Mouse (Mus musculus): Measurements from ENCODE around the gene Catsper3. TPM values are rescaled to one million over a fixed set of nuclear protein-coding genes. Genes with fewer than 3 reads are reported as not detected.

Gene Catsper3
- polyA plus RNA-seq, 1 experiment from 2014 or later: 0.18 TPM

DNA sequence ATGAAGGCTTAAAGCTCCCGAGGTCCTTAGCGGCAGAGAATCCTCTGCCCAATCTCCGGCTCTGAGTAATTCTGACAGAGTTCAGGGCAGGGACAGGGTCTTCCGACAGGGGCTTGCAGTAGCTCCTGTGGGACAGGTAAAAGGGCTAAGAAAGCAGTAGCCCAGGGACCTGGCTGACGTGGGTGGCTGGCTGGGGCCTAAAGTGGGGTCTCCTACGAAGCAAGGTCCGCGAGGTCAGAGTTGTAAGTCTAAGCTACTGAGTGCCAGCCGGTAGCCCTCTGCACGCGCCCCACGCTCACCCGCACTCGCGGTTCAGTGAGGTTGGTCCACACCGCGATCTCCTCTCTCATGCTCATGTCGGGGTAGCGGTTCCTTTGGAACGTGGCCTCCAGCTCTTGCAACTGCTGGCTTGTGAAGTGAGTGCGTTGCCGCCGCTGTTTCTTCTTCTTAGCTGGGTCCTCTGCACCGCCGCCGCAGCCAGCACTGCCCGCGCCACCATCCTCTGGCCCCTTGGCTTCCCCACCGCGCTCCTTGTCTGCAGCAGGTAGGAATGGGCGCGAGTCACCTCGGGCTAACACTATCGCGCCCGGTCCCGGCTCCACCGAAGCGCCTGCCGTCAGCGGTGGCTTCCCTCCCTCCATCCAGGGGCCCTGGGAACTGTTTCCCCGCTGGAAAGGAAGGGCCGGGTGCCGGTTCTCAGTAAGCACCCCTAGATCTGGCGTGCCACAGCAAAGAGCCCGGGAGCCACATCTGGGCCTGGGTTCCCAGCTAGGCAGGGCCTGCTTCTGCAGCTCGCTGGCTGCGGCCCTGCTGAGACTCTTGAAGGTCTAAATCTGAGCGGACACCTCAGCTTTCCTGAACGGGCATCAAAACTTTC lies 44.0 kb downstream of the Catsper3 start:
- 1% methylated on average over 50 of the region's 50 CpGs for WGBS
- Histone ChIP-seq H3K27me3 (peaks cover 93% of the 10 kb centered on the region), H3K4me1 (peaks cover 42% of the 10 kb centered on the region), H3K9ac (replicated peaks) (no peak overlapping the region), H3K4me2 (replicated peaks) (0 out of 2 replicates have a peak overlapping the region, but pooled peaks have one; percentile 2), H3K36me3 (no peaks in the 10 kb centered on the region), H3K9me3 (no peaks in the 10 kb centered on the region), H3K4me3 (peak overlapping the region; percentile 7; the same call in 1 of the 2 replicates), H3K27ac (replicated peaks) (no peak overlapping the region)
- no peak for ATAC-seq (ENCODE audit: low FRiP score, low read depth)

DNA sequence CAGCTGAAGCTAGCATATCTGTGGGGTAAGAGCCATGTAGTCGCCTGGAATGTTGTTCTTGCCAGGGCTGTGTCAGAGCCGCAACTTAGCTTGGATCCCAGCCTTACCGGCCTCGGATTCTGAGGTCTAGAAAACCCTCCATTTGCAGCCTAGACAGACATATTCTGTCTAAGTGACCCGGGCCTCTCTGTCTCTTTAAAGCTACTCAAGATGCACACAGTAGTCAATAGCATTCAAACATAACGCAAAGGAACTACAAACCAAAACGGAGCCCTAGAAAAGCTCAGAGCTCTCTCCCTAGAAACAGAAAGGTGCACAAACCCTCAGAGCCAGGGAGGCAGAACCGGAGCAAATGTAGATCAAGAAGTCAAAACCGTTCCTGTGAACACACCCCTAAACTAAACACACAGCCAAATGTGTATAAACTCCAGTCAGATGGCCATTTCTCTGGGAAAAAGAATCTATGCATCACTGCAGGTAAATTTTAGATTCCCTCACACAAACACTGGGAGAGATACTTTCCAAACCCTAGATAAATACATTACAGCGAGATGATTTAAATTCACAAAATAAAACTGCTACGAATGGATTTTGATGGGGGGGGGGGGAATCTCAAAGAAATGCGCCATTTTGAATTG lies 44.8 kb downstream of the Catsper3 start:
- Histone ChIP-seq H3K27me3 (peaks cover 93% of the 10 kb centered on the region), H3K9ac (replicated peaks) (no peak overlapping the region), H3K27ac (replicated peaks) (no peak overlapping the region), H3K9me3 (no peaks in the 10 kb centered on the region), H3K4me2 (replicated peaks) (no peak overlapping the region), H3K4me3 (no peak overlapping the region), H3K36me3 (no peaks in the 10 kb centered on the region), H3K4me1 (peaks cover 42% of the 10 kb centered on the region)
- ATAC-seq (ENCODE audit: low FRiP score, low read depth): no peak
- 2% methylated on average over 12 of the region's 12 CpGs for WGBS

- Histone ChIP-seq H3K36me3 (no peaks in the 10 kb centered on the region), H3K4me2 (replicated peaks) (peak overlapping the region; percentile 34), H3K27ac (replicated peaks) (no peak overlapping the region), H3K27me3 (peaks cover 93% of the 10 kb centered on the region), H3K9ac (replicated peaks) (0 out of 2 replicates have a peak overlapping the region, but pooled peaks have one; percentile 20), H3K4me3 (peak overlapping the region; percentile 18), H3K9me3 (no peaks in the 10 kb centered on the region), H3K4me1 (peaks cover 38% of the 10 kb centered on the region)
- ATAC-seq (ENCODE audit: low FRiP score, low read depth): no peak
- 0% methylated on average over 48 of the region's 48 CpGs for WGBS
Measured at GRCm38 (mm10) chr13:55830081-55830832, 45.9 kb downstream of the Catsper3 start.

GRCm38 (mm10) chr13:55830833-55831721 lies 46.7 kb downstream of the Catsper3 start:
- Histone ChIP-seq H3K27me3 (peaks cover 93% of the 10 kb centered on the region), H3K4me3 (peak overlapping the region; percentile 18), H3K4me2 (replicated peaks) (peak overlapping the region; percentile 34), H3K27ac (replicated peaks) (no peak overlapping the region), H3K9me3 (no peaks in the 10 kb centered on the region), H3K9ac (replicated peaks) (peak overlapping the region; percentile 20; the same call in 1 of the 2 replicates), H3K36me3 (no peaks in the 10 kb centered on the region), H3K4me1 (peaks cover 37% of the 10 kb centered on the region)
- ATAC-seq (ENCODE audit: low FRiP score, low read depth): no peak
- under 1% methylated on average over 49 of the region's 82 CpGs for WGBS

GRCm38 (mm10) chr13:55831722-55832160 lies 47.4 kb downstream of the Catsper3 start:
- peaks cover 36% of the 10 kb centered on the region for H3K4me1 ChIP-seq
- peak overlapping the region; percentile 18 for H3K4me3 ChIP-seq
- H3K36me3 ChIP-seq: no peaks in the 10 kb centered on the region
- H3K9ac ChIP-seq (replicated peaks): no peak overlapping the region
- H3K4me2 ChIP-seq (replicated peaks): peak overlapping the region; percentile 34; the same call in 1 of the 2 replicates
- no peak overlapping the region for H3K27ac ChIP-seq (replicated peaks)
- ATAC-seq (ENCODE audit: low FRiP score, low read depth): no peak
- no peaks in the 10 kb centered on the region for H3K9me3 ChIP-seq
- peaks cover 94% of the 10 kb centered on the region for H3K27me3 ChIP-seq
- under 1% methylated on average over 25 of the region's 25 CpGs for WGBS

- Histone ChIP-seq H3K27me3 (peaks cover 98% of the 10 kb centered on the region), H3K36me3 (no peaks in the 10 kb centered on the region), H3K9ac (replicated peaks) (no peak overlapping the region), H3K9me3 (no peaks in the 10 kb centered on the region), H3K4me3 (no peak overlapping the region), H3K4me1 (peaks cover 36% of the 10 kb centered on the region), H3K27ac (replicated peaks) (no peak overlapping the region), H3K4me2 (replicated peaks) (no peak overlapping the region)
- no peak for ATAC-seq (ENCODE audit: low FRiP score, low read depth)
- 6% methylated on average over 1 of the region's 1 CpGs for WGBS
Measured at GRCm38 (mm10) chr13:55832602-55833001, 48.2 kb downstream of the Catsper3 start.

- no peak overlapping the region for H3K4me3 ChIP-seq
- no peak overlapping the region for H3K4me2 ChIP-seq (replicated peaks)
- H3K27me3 ChIP-seq: peaks cover 98% of the 10 kb centered on the region
- peaks cover 30% of the 10 kb centered on the region for H3K4me1 ChIP-seq
- 4% methylated on average over 7 of the region's 7 CpGs for WGBS
- no peak overlapping the region for H3K27ac ChIP-seq (replicated peaks)
- ATAC-seq (ENCODE audit: low FRiP score, low read depth): no peak
- H3K36me3 ChIP-seq: no peaks in the 10 kb centered on the region
- H3K9me3 ChIP-seq: no peaks in the 10 kb centered on the region
- no peak overlapping the region for H3K9ac ChIP-seq (replicated peaks)
Measured at GRCm38 (mm10) chr13:55833921-55834320, 49.6 kb downstream of the Catsper3 start.

- Histone ChIP-seq H3K9ac (replicated peaks) (no peak overlapping the region), H3K4me3 (no peak overlapping the region), H3K4me1 (peaks cover 30% of the 10 kb centered on the region), H3K27ac (replicated peaks) (no peak overlapping the region), H3K27me3 (peaks cover 100% of the 10 kb centered on the region), H3K36me3 (no peaks in the 10 kb centered on the region), H3K4me2 (replicated peaks) (no peak overlapping the region), H3K9me3 (no peaks in the 10 kb centered on the region)
- ATAC-seq (ENCODE audit: low FRiP score, low read depth): no peak
- WGBS: 3% methylated on average over 5 of the region's 5 CpGs
Measured at GRCm38 (mm10) chr13:55834667-55835066, 50.3 kb downstream of the Catsper3 start.

DNA sequence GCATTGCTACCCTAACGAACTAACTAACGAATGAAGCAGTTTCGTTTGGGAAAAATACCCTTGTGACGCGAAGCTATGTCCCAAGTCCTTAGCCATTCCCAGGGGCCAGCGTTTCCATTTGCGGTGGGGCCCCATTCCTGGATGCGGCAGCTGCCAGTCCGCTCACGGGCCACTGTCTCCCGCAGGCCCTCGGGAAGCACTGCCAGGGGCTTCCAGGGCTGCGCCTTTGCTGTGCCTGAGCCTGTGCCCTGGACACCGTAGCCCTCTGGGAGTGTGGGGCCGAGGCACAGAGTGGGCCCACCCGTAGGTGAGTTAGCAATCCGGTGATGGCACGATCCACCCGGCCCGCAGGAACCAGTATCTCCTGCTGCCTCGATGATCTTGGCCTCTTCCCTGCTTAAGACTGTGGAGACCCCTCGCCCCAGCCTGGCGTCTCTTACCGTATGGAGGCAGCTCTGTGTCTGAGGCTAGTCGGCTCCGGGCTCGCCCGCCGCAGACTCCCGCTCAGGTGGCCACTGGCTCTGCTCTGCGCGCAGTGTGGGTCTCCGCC lies 51.3 kb downstream of the Catsper3 start:
- peak overlapping the region; percentile 25 for H3K4me3 ChIP-seq
- no peak overlapping the region for H3K9ac ChIP-seq (replicated peaks)
- no peaks in the 10 kb centered on the region for H3K36me3 ChIP-seq
- under 1% methylated on average over 33 of the region's 33 CpGs for WGBS
- no peaks in the 10 kb centered on the region for H3K9me3 ChIP-seq
- no peak overlapping the region for H3K27ac ChIP-seq (replicated peaks)
- H3K4me1 ChIP-seq: peaks cover 25% of the 10 kb centered on the region
- no peak for ATAC-seq (ENCODE audit: low FRiP score, low read depth)
- H3K4me2 ChIP-seq (replicated peaks): peak overlapping the region; percentile 28
- H3K27me3 ChIP-seq: peaks cover 100% of the 10 kb centered on the region

GRCm38 (mm10) chr13:55836142-55836625 lies 51.8 kb downstream of the Catsper3 start, which contains the start of gene Pitx1:
Gene Pitx1 (minus strand): TSS chr13:55836192.
- peak within 1 kb of the TSS; percentile 28 for H3K4me2 ChIP-seq (replicated peaks)
- H3K4me3 ChIP-seq: peak within 1 kb of the TSS; percentile 25
- no peaks in the 10 kb centered on the region for H3K36me3 ChIP-seq
- WGBS: 1% methylated on average over 31 of the region's 36 CpGs
- peaks cover 100% of the 10 kb centered on the region for H3K27me3 ChIP-seq
- H3K27ac ChIP-seq (replicated peaks): no peak within 1 kb of the TSS
- peaks cover 20% of the 10 kb centered on the region for H3K4me1 ChIP-seq
- H3K9ac ChIP-seq (replicated peaks): no peak within 1 kb of the TSS
- no peak for ATAC-seq (ENCODE audit: low FRiP score, low read depth)
- no peaks in the 10 kb centered on the region for H3K9me3 ChIP-seq

Data from midbrain, embryonic 12.5 days (tissue).